Mouse (Mus musculus): ENCODE data around the gene Nmrk2. TPM values are rescaled to one million over a fixed set of nuclear protein-coding genes. Genes with fewer than 3 reads are reported as not detected.
"Not testable (repeated sequence)": the region's sequence is repeated elsewhere in the genome, so short reads cannot be mapped to it uniquely, and the experiment has no call there.

Nmrk2 gene
- total and polyA plus RNA-seq, 3 experiments = not detected

DNA sequence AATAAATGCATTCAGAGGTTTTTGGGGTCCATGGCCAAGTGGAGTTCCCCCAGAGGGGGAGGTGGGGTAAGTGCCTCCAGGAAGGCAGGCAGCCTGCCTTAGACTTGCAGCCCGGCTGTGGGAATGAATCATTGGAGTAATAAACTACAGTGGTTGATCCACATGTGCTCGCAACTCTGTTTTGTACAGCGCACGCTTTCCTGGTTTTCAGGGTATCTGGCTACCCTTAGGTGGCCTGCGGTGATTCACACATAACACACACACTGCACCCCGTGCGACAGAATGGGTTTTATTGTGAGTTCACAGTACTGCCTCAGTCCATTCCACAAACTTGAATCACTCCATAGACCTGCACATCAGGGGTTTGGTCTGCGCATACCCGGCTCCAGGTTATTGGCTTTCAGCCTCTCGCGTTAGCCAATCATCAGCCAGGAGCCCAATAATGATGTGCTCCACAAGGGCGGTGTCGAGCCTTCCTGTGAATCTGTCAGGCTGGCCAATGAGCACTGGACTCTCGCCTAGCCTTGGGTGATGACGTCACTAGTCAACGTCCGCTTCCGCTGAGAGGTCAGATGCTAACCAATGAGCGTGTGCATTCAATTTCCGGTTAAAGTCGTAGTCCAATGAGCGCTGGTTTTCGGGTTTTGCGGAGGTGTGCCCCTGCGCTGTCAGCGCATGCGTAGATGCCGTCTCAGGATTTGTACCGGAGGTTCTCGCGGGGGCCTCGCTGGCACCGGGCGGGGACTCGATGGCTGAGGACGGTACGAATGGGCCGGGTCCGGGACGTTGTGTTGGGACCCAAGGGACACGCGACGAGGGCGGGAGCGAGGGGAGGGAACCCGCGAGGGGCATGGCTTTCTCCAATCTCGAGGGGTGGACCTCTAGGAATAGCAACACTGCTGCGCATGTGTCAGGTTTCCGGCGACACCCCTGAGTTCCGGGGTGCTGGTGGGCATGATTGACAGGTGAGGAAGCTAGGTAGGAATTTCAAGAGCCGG is 19.2 kb downstream of the Nmrk2 start, which contains the start of gene Dapk3 (continued):
- peak; percentile 53; the same call in 1 of the 2 replicates for TF ChIP-seq SIN3A (IDR thresholded peaks at IDR 0.05; ENCODE audit: low read length)

- H3K4me1 ChIP-seq (ENCODE audit: control insufficient read depth in 1 of 2, insufficient read depth in 2 of 2) = peaks cover 22 to 49% of the 10 kb centered on the region in 2 experiments
- H3K36me3 ChIP-seq (replicated peaks in 1 of 2; ENCODE audit: control insufficient read depth in 1 of 2, insufficient read depth in 1 of 2, low read length in 1 of 2) = peaks cover 66 to 79% of the 10 kb centered on the region in 2 experiments
- H3K9me3 ChIP-seq (replicated peaks; ENCODE audit: low read length); dilution Hi-C loops (cut with MboI; ENCODE audit: extremely low pct_ligation_motif_present, extremely low pct_unique_long_range_greater_than_20kb, low sequenced_read_pairs); H3K27me3 ChIP-seq (replicated peaks); H3K4me2 ChIP-seq (ENCODE audit: insufficient read depth, low read depth, poor library complexity, severe bottlenecking); H3K9ac ChIP-seq (ENCODE audit: insufficient read depth, low read depth); H3K4me3 ChIP-seq (replicated peaks in 1 of 3; ENCODE audit: low read depth in 2 of 3, low read length in 2 of 3, poor library complexity in 1 of 3); in situ Hi-C loops (cut with MboI; ENCODE audit: low pct_ligation_motif_present, low pct_unique_long_range_greater_than_20kb, low sequenced_read_pairs); H3K27ac ChIP-seq (ENCODE audit: insufficient read depth, low read depth); DNase-seq (ENCODE audit: extremely low read depth): not testable (repeated sequence)
- peaks cover 38% of the 10 kb centered on the region for H3K79me2 ChIP-seq (replicated peaks; ENCODE audit: control insufficient read depth, extremely low read depth, insufficient read depth, poor library complexity, severe bottlenecking)
These were observed 20.0 kb downstream of the Nmrk2 start for GRCm38 (mm10) chr10:81181860-81182259.

DNA sequence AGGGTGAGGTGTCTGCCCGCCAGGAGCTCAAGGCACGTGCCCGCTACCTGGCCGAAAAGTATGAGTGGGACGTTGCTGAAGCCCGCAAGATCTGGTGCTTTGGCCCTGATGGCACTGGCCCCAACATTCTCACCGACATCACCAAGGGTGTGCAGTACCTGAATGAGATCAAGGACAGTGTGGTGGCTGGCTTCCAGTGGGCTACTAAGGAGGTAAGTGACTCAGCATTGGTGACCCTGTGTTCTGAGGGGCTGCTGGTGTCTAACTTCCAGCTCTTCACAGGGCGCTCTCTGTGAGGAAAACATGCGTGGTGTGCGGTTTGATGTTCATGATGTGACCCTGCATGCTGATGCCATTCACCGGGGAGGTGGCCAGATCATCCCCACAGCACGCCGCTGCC is 20.9 kb downstream of the Nmrk2 start:
- no peak for TF ChIP-seq ETS1 (conservative IDR thresholded peaks at IDR 0.05; ENCODE audit: low read depth, low read length)
- 0 out of 2 replicates have a peak, but pooled peaks have one; percentile 1 for TF ChIP-seq POLR2AphosphoS2 (IDR thresholded peaks at IDR 0.05; ENCODE audit: low read depth, low read length)
- H3K79me2 ChIP-seq (replicated peaks; ENCODE audit: control insufficient read depth, extremely low read depth, insufficient read depth, poor library complexity, severe bottlenecking) = peaks cover 42% of the 10 kb centered on the region
- peaks cover 60 to 73% of the 10 kb centered on the region in 2 experiments for H3K36me3 ChIP-seq (replicated peaks in 1 of 2; ENCODE audit: control insufficient read depth in 1 of 2, insufficient read depth in 1 of 2, low read length in 1 of 2)
- no peak overlapping the region for H3K9ac ChIP-seq (ENCODE audit: insufficient read depth, low read depth)
- H3K9me3 ChIP-seq (replicated peaks; ENCODE audit: low read length) = no peaks in the 10 kb centered on the region
- H3K4me2 ChIP-seq (ENCODE audit: insufficient read depth, low read depth, poor library complexity, severe bottlenecking) = no peak overlapping the region
- peaks cover 22 to 50% of the 10 kb centered on the region in 2 experiments for H3K4me1 ChIP-seq (ENCODE audit: control insufficient read depth in 1 of 2, insufficient read depth in 2 of 2)
- in situ Hi-C loops (cut with MboI; ENCODE audit: low pct_ligation_motif_present, low pct_unique_long_range_greater_than_20kb, low sequenced_read_pairs) (no loop called here), dilution Hi-C loops (cut with MboI; ENCODE audit: extremely low pct_ligation_motif_present, extremely low pct_unique_long_range_greater_than_20kb, low sequenced_read_pairs) (no loop called here)
- no peak overlapping the region for H3K4me3 ChIP-seq (replicated peaks in 1 of 3; ENCODE audit: low read depth in 2 of 3, low read length in 2 of 3, poor library complexity in 1 of 3)
- DNase-seq (ENCODE audit: extremely low read depth) = no peak
- H3K27ac ChIP-seq (ENCODE audit: insufficient read depth, low read depth) = no peak overlapping the region; the same call in 1 of the 2 replicates
- no peaks in the 10 kb centered on the region for H3K27me3 ChIP-seq (replicated peaks)

DNA sequence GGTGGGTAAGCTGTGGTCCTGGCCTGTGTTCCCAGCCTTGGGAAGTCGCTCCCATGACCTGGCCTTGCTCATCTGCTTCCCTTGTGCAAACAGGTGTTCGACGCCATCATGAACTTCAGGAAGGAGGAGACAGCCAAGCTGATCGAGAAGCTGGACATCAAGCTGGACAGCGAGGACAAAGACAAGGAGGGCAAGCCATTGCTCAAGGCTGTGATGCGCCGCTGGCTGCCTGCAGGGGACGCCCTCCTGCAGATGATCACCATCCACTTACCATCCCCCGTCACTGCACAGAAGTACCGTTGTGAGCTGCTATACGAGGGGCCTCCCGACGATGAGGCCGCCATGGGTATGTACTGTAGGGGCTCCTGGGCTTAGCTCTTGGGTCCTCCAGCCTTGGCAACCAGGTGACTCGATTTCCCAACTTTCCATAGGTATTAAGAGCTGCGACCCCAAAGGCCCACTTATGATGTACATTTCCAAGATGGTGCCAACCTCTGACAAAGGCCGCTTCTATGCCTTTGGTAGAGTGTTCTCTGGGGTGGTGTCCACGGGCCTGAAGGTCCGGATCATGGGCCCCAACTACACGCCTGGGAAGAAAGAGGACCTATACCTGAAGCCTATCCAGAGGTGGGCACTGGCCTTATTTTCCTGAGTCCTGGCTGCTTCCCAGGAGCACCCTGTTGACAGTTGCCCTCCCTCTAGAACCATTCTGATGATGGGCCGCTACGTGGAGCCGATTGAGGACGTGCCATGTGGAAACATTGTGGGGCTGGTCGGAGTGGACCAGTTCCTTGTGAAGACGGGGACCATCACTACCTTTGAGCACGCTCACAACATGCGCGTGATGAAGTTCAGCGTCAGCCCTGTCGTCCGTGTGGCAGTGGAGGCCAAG is 22.2 kb downstream of the Nmrk2 start:
- Histone ChIP-seq H3K4me1 (ENCODE audit: control insufficient read depth in 1 of 2, insufficient read depth in 2 of 2) (peaks cover 22 to 55% of the 10 kb centered on the region in 2 experiments), H3K27ac (ENCODE audit: insufficient read depth, low read depth) (no peak overlapping the region), H3K79me2 (replicated peaks; ENCODE audit: control insufficient read depth, extremely low read depth, insufficient read depth, poor library complexity, severe bottlenecking) (peaks cover 41% of the 10 kb centered on the region), H3K27me3 (replicated peaks) (no peaks in the 10 kb centered on the region), H3K9ac (ENCODE audit: insufficient read depth, low read depth) (no peak overlapping the region), H3K36me3 (replicated peaks in 1 of 2; ENCODE audit: control insufficient read depth in 1 of 2, insufficient read depth in 1 of 2, low read length in 1 of 2) (peaks cover 53 to 63% of the 10 kb centered on the region in 2 experiments), H3K4me2 (ENCODE audit: insufficient read depth, low read depth, poor library complexity, severe bottlenecking) (no peak overlapping the region), H3K4me3 (replicated peaks in 1 of 3; ENCODE audit: low read depth in 2 of 3, low read length in 2 of 3, poor library complexity in 1 of 3) (peak overlapping the region in 1 of 3 experiments; percentile 99), H3K9me3 (replicated peaks; ENCODE audit: low read length) (no peaks in the 10 kb centered on the region)
- in situ Hi-C loops (cut with MboI; ENCODE audit: low pct_ligation_motif_present, low pct_unique_long_range_greater_than_20kb, low sequenced_read_pairs) (loop anchor here (10.0 kb wide), 1 partner anchor 105 kb away; the partner anchor contains the start of gene Thop1), dilution Hi-C loops (cut with MboI; ENCODE audit: extremely low pct_ligation_motif_present, extremely low pct_unique_long_range_greater_than_20kb, low sequenced_read_pairs) (no loop called here)
- DNase-seq (ENCODE audit: extremely low read depth) = no peak
- TF ChIP-seq MAFK (IDR thresholded peaks at IDR 0.05; ENCODE audit: insufficient replicate concordance, low read length) = no peak
- TF ChIP-seq RAD21 (IDR thresholded peaks at IDR 0.05; ENCODE audit: low read depth, low read length) = no peak
- TF ChIP-seq ZKSCAN1 (IDR thresholded peaks at IDR 0.05; ENCODE audit: borderline replicate concordance, low read depth, low read length) = no peak
- no peak for TF ChIP-seq USF1 (IDR thresholded peaks at IDR 0.05; ENCODE audit: low read depth, low read length)
- TF ChIP-seq SMC3 (IDR thresholded peaks at IDR 0.05; ENCODE audit: low read depth, low read length) = no peak
- no peak for TF ChIP-seq USF2 (conservative IDR thresholded peaks at IDR 0.05; ENCODE audit: low read depth, low read length)
- TF ChIP-seq TBP (conservative IDR thresholded peaks at IDR 0.05; ENCODE audit: low read depth, low read length) = no peak
- no peak for TF ChIP-seq MAX (IDR thresholded peaks at IDR 0.05; ENCODE audit: low read length)
- no peak for TF ChIP-seq MYC (IDR thresholded peaks at IDR 0.05; ENCODE audit: low read depth, low read length)
- peak; percentile 60 for TF ChIP-seq POLR2AphosphoS2 (IDR thresholded peaks at IDR 0.05; ENCODE audit: low read depth, low read length)
- no peak for TF ChIP-seq ZC3H11A (IDR thresholded peaks at IDR 0.05; ENCODE audit: low read depth, low read length)
- TF ChIP-seq SIN3A (IDR thresholded peaks at IDR 0.05; ENCODE audit: low read length) = no peak
- no peak for TF ChIP-seq MEF2A (IDR thresholded peaks at IDR 0.05; ENCODE audit: borderline replicate concordance, low read depth, low read length)
- TF ChIP-seq CHD1 (IDR thresholded peaks at IDR 0.05; ENCODE audit: low read depth, low read length) = no peak
- no peak for TF ChIP-seq NELFE (IDR thresholded peaks at IDR 0.05; ENCODE audit: low read depth, low read length)
- peak; percentile 17 to 31; a peak in 2 of 4 replicates for TF ChIP-seq CTCF (conservative IDR thresholded peaks at IDR 0.05 in 1 of 2, IDR thresholded peaks at IDR 0.05 in 1 of 2; ENCODE audit: low read depth in 2 of 2, low read length in 2 of 2)
- no peak for TF ChIP-seq UBTF (IDR thresholded peaks at IDR 0.05; ENCODE audit: low read depth, low read length)
